Comparison of ENCODE assay signal across 8 mouse cellular contexts in the genomic region with DNA sequence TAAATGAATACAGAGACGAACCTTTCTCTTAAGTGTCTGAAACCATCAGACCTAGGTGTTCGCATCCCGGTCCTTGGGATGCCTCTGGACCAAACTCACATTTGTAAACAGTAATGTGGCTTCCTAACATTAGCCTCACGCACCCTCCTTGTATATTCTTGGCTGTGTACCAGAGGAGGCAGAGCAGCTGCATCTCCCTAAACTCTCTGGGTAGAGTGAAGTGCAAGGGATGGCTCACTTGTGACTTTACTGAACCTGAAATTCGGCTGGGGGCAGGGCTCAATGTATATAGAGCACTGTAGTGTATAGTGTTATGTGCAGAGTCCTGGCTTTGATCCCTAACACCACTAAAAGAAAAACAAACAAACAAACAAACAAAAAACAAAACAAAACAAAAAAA. TPM values are rescaled to one million over a fixed set of nuclear protein-coding genes. Genes with fewer than 3 reads are reported as not detected.
DNase-seq lines count a peak whose midpoint lies in the region; ATAC-seq and TF ChIP-seq lines count a peak whose summit lies in the region.

No protein-coding gene starts in this region.

- no peaks in the 10 kb centered on the region for H3K27me3 ChIP-seq in kidney, postnatal 0 days (ENCODE audit: insufficient read depth, low read length)
- no peaks in the 10 kb centered on the region for H3K27me3 ChIP-seq in embryonic facial prominence, embryonic 11.5 days (ENCODE audit: control insufficient read depth, insufficient read depth, low read length)
- H3K27me3 ChIP-seq in hindbrain, embryonic 16.5 days (replicated peaks; ENCODE audit: control insufficient read depth, insufficient read depth, low read length): no peaks in the 10 kb centered on the region; the same call in 1 of the 2 replicates
- H3K27me3 ChIP-seq in myocyte (ENCODE audit: control insufficient read depth, insufficient read depth, insufficient read length): no peaks in the 10 kb centered on the region

- H3K9me3 ChIP-seq in kidney, postnatal 0 days (replicated peaks; ENCODE audit: low read length): no peaks in the 10 kb centered on the region
- H3K9me3 ChIP-seq in embryonic facial prominence, embryonic 11.5 days (replicated peaks; ENCODE audit: control insufficient read depth, low read length): no peaks in the 10 kb centered on the region
- no peaks in the 10 kb centered on the region for H3K9me3 ChIP-seq in hindbrain, embryonic 16.5 days (ENCODE audit: control insufficient read depth, low read length)

- H3K36me3 ChIP-seq in kidney, postnatal 0 days (ENCODE audit: insufficient read depth, low read length): no peaks in the 10 kb centered on the region
- H3K36me3 ChIP-seq in embryonic facial prominence, embryonic 11.5 days (replicated peaks; ENCODE audit: control insufficient read depth, insufficient read depth, low read depth, low read length): no peaks in the 10 kb centered on the region
- H3K36me3 ChIP-seq in hindbrain, embryonic 16.5 days (ENCODE audit: control insufficient read depth, insufficient read depth, low read length): no peaks in the 10 kb centered on the region
- H3K36me3 ChIP-seq in myocyte (ENCODE audit: control insufficient read depth, insufficient read depth): no peaks in the 10 kb centered on the region

- TF ChIP-seq CTCF in kidney, postnatal 0 days (IDR thresholded peaks at IDR 0.05; ENCODE audit: low read depth): no peak

- H3K4me1 ChIP-seq in kidney, postnatal 0 days (replicated peaks; ENCODE audit: insufficient read depth, low read length): peaks cover 18% of the 10 kb centered on the region; the same call in 1 of the 2 replicates
- peaks cover 10% of the 10 kb centered on the region for H3K4me1 ChIP-seq in embryonic facial prominence, embryonic 11.5 days (ENCODE audit: control insufficient read depth, insufficient read depth, low read length)
- H3K4me1 ChIP-seq in hindbrain, embryonic 16.5 days (ENCODE audit: control insufficient read depth, insufficient read depth, low read depth, low read length): peaks cover 26% of the 10 kb centered on the region

- H3K27ac ChIP-seq in kidney, postnatal 0 days: no peak overlapping the region
- H3K27ac ChIP-seq in embryonic facial prominence, embryonic 11.5 days (replicated peaks; ENCODE audit: low read depth, low read length): peak overlapping the region; percentile 31; the same call in 1 of the 2 replicates
- no peak overlapping the region for H3K27ac ChIP-seq in hindbrain, embryonic 16.5 days (ENCODE audit: low read depth, low read length)

- H3K9ac ChIP-seq in kidney, postnatal 0 days (ENCODE audit: low read depth, low read length): no peak overlapping the region
- no peak overlapping the region; the same call in 1 of the 2 replicates for H3K9ac ChIP-seq in embryonic facial prominence, embryonic 11.5 days (replicated peaks; ENCODE audit: low read length)
- no peak overlapping the region for H3K9ac ChIP-seq in hindbrain, embryonic 16.5 days (ENCODE audit: low read depth, low read length)

- no peak for ATAC-seq in kidney, postnatal 0 days (replicated peaks; ENCODE audit: low FRiP score, low read depth)
- ATAC-seq in embryonic facial prominence, embryonic 11.5 days (replicated peaks; ENCODE audit: insufficient number of reproducible peaks, low FRiP score, low TSS enrichment, low read depth): peak; percentile 45; the same call in 1 of the 2 replicates
- no peak for ATAC-seq in hindbrain, embryonic 16.5 days

- TF ChIP-seq POLR2A in myocyte (IDR thresholded peaks at IDR 0.05; ENCODE audit: insufficient read length, low read depth): no peak

- H3K4me2 ChIP-seq in kidney, postnatal 0 days (ENCODE audit: low read length): peak overlapping the region; percentile 59; the same call in 1 of the 2 replicates
- H3K4me2 ChIP-seq in embryonic facial prominence, embryonic 11.5 days (ENCODE audit: low read depth, low read length): peak overlapping the region; percentile 43
- peak overlapping the region; percentile 71 for H3K4me2 ChIP-seq in hindbrain, embryonic 16.5 days (ENCODE audit: low read length)
- H3K4me2 ChIP-seq in myocyte (ENCODE audit: low read depth): peak overlapping the region; percentile 96

- 47% methylated on average over 5 of the region's 5 CpGs for WGBS in kidney, postnatal 0 days
- 41% methylated on average over 5 of the region's 5 CpGs for whole genome bisulfite sequencing in embryonic facial prominence, embryonic 11.5 days
- 46% methylated on average over 5 of the region's 5 CpGs for WGBS in hindbrain, embryonic 16.5 days

- H3K79me2 ChIP-seq in myocyte (ENCODE audit: control insufficient read depth, insufficient read depth): no peaks in the 10 kb centered on the region

- DNase-seq in kidney, postnatal 0 days (ENCODE audit: low spot score): no peak
- no peak for DNase-seq in kidney, adult 8-10 months
- DNase-seq in embryonic facial prominence, embryonic 11.5 days (ENCODE audit: low spot score): no peak
- no peak for DNase-seq in ovary, postnatal 10 days (ENCODE audit: low spot score)
- no peak for DNase-seq in gastrocnemius, adult 18-20 months (ENCODE audit: low spot score)
- DNase-seq in thymus, postnatal 25 days: no peak

- H3K4me3 ChIP-seq in kidney, postnatal 0 days (replicated peaks; ENCODE audit: low read depth, low read length): 0 out of 2 replicates have a peak overlapping the region, but pooled peaks have one; percentile 26
- no peak overlapping the region for H3K4me3 ChIP-seq in embryonic facial prominence, embryonic 11.5 days (ENCODE audit: low read depth, low read length)
- H3K4me3 ChIP-seq in hindbrain, embryonic 16.5 days (ENCODE audit: low read length): no peak overlapping the region
- H3K4me3 ChIP-seq in myocyte: peak overlapping the region; percentile 30

- H3ac ChIP-seq in myocyte (ENCODE audit: control insufficient read depth, insufficient read length): no peak overlapping the region

TF ChIP-seq in myocyte, 11 proteins besides CTCF, POLR2A, EP300 and RAD21:
- TF ChIP-seq MYOD1 (IDR thresholded peaks at IDR 0.05; ENCODE audit: control insufficient read depth in 1 of 3, insufficient read length in 2 of 3, low read depth in 2 of 3) (peak in 2 of 3 experiments; percentile 60 to 73), MYOG (IDR thresholded peaks at IDR 0.05; ENCODE audit: control insufficient read depth in 1 of 3, insufficient read depth in 1 of 3, insufficient read length in 2 of 3, low read depth in 2 of 3) (peak in 1 of 3 experiments; percentile 35), TCF3 (IDR thresholded peaks at IDR 0.05; ENCODE audit: insufficient read length, low read depth) (no peak)

RNA-seq across cellular contexts. Expression of a gene that starts 45.6 kb away (rescaled TPM):
- polyA plus RNA-seq in kidney, postnatal 0 days (2015; fragmentation: Nextera tagmentation; extraction: Ambion mirVana): 7.0 and 7.8 TPM in 2 replicates
- 10.1 and 11.4 TPM in 2 replicates for polyA plus RNA-seq in embryonic facial prominence, embryonic 11.5 days (2014; fragmentation: Nextera tagmentation; extraction: Ambion mirVana)
- 11.5 and 12.4 TPM in 2 replicates for polyA plus RNA-seq in hindbrain, embryonic 16.5 days (2015; fragmentation: Nextera tagmentation; extraction: Ambion mirVana)
- 7.4 TPM for polyA plus RNA-seq in myocyte (2012; fragmentation: generic; extraction: Trizol)
- total RNA-seq in gastrocnemius, adult 18-20 months (2021): 10 to 100 TPM; 25.1 to 25.6 TPM

Comparison
In these comparisons a context has a peak if more than half of its experiments do, and no peak if none do; other contexts are left out.
1. H3K4me2 ChIP-seq: peak in every context shown above with its lines; median percentile 96 in myocyte; 71 in hindbrain, embryonic 16.5 days; 59 in kidney, postnatal 0 days; 43 in embryonic facial prominence, embryonic 11.5 days.
2. H3K4me3 ChIP-seq: peak in kidney, postnatal 0 days (single experiment) and myocyte (single experiment); none in embryonic facial prominence, embryonic 11.5 days (single experiment) and hindbrain, embryonic 16.5 days (single experiment).